Mouse (Mus musculus): Measurements from ENCODE around the gene Mamdc2. TPM values are rescaled to one million over a fixed set of nuclear protein-coding genes. Genes with fewer than 3 reads are reported as not detected.

The Mamdc2 gene
- polyA plus RNA-seq, 1 experiment from 2014 or later: 2.7 TPM

GRCm38 (mm10) chr19:23317295-23317988 lies 130.8 kb downstream of the Mamdc2 start:
- whole genome bisulfite sequencing: 68% methylated on average over 5 of the region's 5 CpGs
- TF ChIP-seq CTCF (IDR thresholded peaks at IDR 0.05; ENCODE audit: low read depth): no peak
- Histone ChIP-seq H3K4me3 (replicated peaks; ENCODE audit: low read depth, low read length) (no peak overlapping the region), H3K9ac (ENCODE audit: low read depth, low read length) (no peak overlapping the region), H3K4me2 (ENCODE audit: low read length) (no peak overlapping the region), H3K4me1 (replicated peaks; ENCODE audit: insufficient read depth, low read length) (no peaks in the 10 kb centered on the region), H3K9me3 (replicated peaks; ENCODE audit: low read length) (no peaks in the 10 kb centered on the region), H3K36me3 (ENCODE audit: insufficient read depth, low read length) (no peaks in the 10 kb centered on the region), H3K27ac (no peak overlapping the region), H3K27me3 (ENCODE audit: insufficient read depth, low read length) (no peaks in the 10 kb centered on the region)
- DNase-seq (ENCODE audit: low spot score): no peak
- ATAC-seq (replicated peaks; ENCODE audit: low FRiP score, low read depth): no peak

DNA sequence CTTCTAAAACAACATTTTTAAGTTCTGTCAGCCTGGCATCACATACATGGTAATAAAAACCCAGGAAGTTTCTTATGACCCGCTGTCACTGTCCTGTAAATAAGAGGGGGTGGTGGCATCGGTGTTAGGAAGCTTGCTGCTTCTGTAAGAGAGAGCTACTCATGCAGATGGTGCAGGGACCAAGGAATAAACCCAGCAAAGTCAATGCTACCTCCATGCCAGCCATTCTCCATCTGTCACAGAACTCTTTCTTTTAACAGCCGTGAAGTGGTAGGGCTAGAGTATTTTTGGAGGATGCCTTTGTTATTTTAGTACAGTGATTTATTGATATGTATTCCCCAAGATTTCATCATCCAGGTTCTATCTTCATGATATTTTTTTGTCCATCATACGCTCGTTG lies 131.4 kb downstream of the Mamdc2 start:
- DNase-seq (ENCODE audit: low spot score): no peak
- Histone ChIP-seq H3K9ac (ENCODE audit: low read depth, low read length) (no peak overlapping the region), H3K36me3 (ENCODE audit: insufficient read depth, low read length) (no peaks in the 10 kb centered on the region), H3K4me1 (replicated peaks; ENCODE audit: insufficient read depth, low read length) (no peaks in the 10 kb centered on the region), H3K4me2 (ENCODE audit: low read length) (no peak overlapping the region), H3K9me3 (replicated peaks; ENCODE audit: low read length) (no peaks in the 10 kb centered on the region), H3K4me3 (replicated peaks; ENCODE audit: low read depth, low read length) (no peak overlapping the region), H3K27me3 (ENCODE audit: insufficient read depth, low read length) (no peaks in the 10 kb centered on the region), H3K27ac (no peak overlapping the region)
- no peak for TF ChIP-seq CTCF (IDR thresholded peaks at IDR 0.05; ENCODE audit: low read depth)
- no peak for ATAC-seq (replicated peaks; ENCODE audit: low FRiP score, low read depth)
- 70% methylated on average over 5 of the region's 5 CpGs for WGBS

DNA sequence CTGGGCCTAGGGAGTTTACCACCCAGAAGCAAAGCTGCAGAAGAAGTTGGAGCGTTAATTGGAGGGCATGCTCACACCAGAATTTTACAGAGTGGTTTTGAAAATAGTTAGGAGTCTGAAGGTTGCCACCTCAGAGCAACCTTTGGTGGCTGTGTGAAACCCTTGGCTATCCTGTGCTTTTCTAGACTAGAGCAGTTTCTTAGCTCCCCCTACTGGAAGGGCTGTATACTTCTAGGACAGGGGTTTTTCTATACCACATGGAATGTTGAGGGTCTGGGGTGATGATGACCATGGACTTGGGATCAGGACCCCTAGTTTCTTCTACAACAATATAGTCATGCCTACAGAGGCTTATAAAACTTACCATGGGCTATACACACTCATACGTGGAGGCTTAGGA lies 138.3 kb downstream of the Mamdc2 start:
- no peak overlapping the region for H3K4me2 ChIP-seq (ENCODE audit: low read length)
- peak; percentile 37; the same call in 1 of the 2 replicates for TF ChIP-seq CTCF (IDR thresholded peaks at IDR 0.05; ENCODE audit: low read depth)
- no peak overlapping the region for H3K27ac ChIP-seq

DNA sequence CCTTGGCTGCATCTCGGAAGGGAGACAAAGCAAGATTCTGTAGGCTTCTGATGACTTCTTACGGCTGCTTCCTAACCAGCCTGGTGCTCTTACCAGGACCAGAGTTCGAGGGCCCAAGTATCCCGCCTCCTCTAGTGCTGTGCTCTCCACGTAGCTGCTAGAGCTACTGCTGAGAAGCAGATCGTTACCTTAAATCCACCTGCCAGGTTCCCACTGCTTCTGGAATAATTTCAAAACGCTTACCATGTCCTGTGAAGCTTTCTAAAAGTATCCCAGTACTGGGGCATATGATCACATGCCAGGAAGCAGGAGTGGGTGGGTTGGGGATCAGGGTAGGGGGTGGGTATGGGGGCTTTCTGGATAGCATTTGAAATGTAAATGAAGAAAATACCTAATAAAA lies 141.6 kb downstream of the Mamdc2 start:
- Histone ChIP-seq H3K27me3 (ENCODE audit: insufficient read depth, low read length) (no peaks in the 10 kb centered on the region), H3K4me1 (replicated peaks; ENCODE audit: insufficient read depth, low read length) (no peaks in the 10 kb centered on the region), H3K4me3 (replicated peaks; ENCODE audit: low read depth, low read length) (no peak overlapping the region), H3K36me3 (ENCODE audit: insufficient read depth, low read length) (no peaks in the 10 kb centered on the region), H3K9me3 (replicated peaks; ENCODE audit: low read length) (no peaks in the 10 kb centered on the region), H3K9ac (ENCODE audit: low read depth, low read length) (no peak overlapping the region), H3K27ac (no peak overlapping the region), H3K4me2 (ENCODE audit: low read length) (no peak overlapping the region)
- TF ChIP-seq CTCF (IDR thresholded peaks at IDR 0.05; ENCODE audit: low read depth): no peak
- ATAC-seq (replicated peaks; ENCODE audit: low FRiP score, low read depth) (no peak), DNase-seq (ENCODE audit: low spot score) (no peak)
- 86% methylated on average over 7 of the region's 7 CpGs for WGBS

More for the DNA sequence above, 138.3 kb downstream of the Mamdc2 start:
- ATAC-seq (replicated peaks; ENCODE audit: low FRiP score, low read depth) (no peak), DNase-seq (ENCODE audit: low spot score) (no peak)
- Histone ChIP-seq H3K36me3 (ENCODE audit: insufficient read depth, low read length) (no peaks in the 10 kb centered on the region), H3K4me1 (replicated peaks; ENCODE audit: insufficient read depth, low read length) (no peaks in the 10 kb centered on the region), H3K9ac (ENCODE audit: low read depth, low read length) (no peak overlapping the region), H3K9me3 (replicated peaks; ENCODE audit: low read length) (no peaks in the 10 kb centered on the region), H3K27me3 (ENCODE audit: insufficient read depth, low read length) (no peaks in the 10 kb centered on the region), H3K4me3 (replicated peaks; ENCODE audit: low read depth, low read length) (no peak overlapping the region)
- 81% methylated on average over 2 of the region's 2 CpGs for WGBS

DNA sequence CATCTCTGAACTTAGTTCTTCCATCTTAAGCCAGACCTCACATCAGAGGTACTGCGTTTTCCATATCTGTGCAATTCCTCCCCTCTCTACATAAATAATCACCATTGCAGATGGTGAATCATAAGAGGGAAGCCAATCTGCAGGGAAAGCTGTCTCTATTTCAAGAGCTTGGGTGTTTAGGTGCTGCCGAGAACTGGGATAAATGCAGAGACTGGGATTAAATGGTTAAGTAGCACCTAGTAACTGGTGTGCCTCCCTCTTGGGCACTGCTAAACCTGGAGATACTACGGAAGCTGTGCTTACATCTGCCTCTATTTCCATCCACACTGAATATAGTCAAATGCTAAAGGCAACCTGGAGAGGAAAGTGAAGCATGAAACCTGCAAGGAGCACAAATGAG lies 148.3 kb downstream of the Mamdc2 start:
- Histone ChIP-seq H3K36me3 (ENCODE audit: insufficient read depth, low read length) (no peaks in the 10 kb centered on the region), H3K4me2 (ENCODE audit: low read length) (no peak overlapping the region), H3K27me3 (ENCODE audit: insufficient read depth, low read length) (no peaks in the 10 kb centered on the region), H3K4me3 (replicated peaks; ENCODE audit: low read depth, low read length) (no peak overlapping the region), H3K9ac (ENCODE audit: low read depth, low read length) (no peak overlapping the region), H3K4me1 (replicated peaks; ENCODE audit: insufficient read depth, low read length) (no peaks in the 10 kb centered on the region), H3K27ac (no peak overlapping the region), H3K9me3 (replicated peaks; ENCODE audit: low read length) (no peaks in the 10 kb centered on the region)
- no peak for TF ChIP-seq CTCF (IDR thresholded peaks at IDR 0.05; ENCODE audit: low read depth)
- ATAC-seq (replicated peaks; ENCODE audit: low FRiP score, low read depth) (no peak), DNase-seq (ENCODE audit: low spot score) (no peak)
- WGBS: 85% methylated on average over 3 of the region's 3 CpGs

DNA sequence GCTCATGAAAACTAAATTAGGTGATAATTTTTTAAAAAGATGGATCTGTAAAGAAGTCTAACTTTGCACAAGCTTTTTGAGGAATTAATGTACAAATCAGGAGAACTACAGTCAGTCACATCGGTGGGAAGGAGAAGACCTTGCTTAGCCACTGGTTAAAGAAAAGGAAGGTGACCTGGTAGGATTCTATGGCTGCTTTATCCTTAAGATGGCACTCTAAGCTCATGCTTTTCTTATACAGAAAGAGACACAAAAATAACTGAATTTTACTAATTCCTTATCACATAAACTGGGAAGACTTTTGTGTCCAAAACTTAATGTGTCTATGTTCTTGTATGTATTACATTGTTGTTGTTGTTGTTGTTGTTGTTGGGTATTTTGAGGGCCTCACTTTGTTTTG lies 149.3 kb downstream of the Mamdc2 start:
- no peak for ATAC-seq (replicated peaks; ENCODE audit: low FRiP score, low read depth)
- no peak overlapping the region for H3K4me2 ChIP-seq (ENCODE audit: low read length)
- H3K9ac ChIP-seq (ENCODE audit: low read depth, low read length): no peak overlapping the region
- DNase-seq (ENCODE audit: low spot score): peak; percentile 16
- 83% methylated on average over 1 of the region's 1 CpGs for WGBS
- TF ChIP-seq CTCF (IDR thresholded peaks at IDR 0.05; ENCODE audit: low read depth): peak; percentile 51
- no peak overlapping the region for H3K27ac ChIP-seq
- no peak overlapping the region for H3K4me3 ChIP-seq (replicated peaks; ENCODE audit: low read depth, low read length)
- no peaks in the 10 kb centered on the region for H3K4me1 ChIP-seq (replicated peaks; ENCODE audit: insufficient read depth, low read length)
- no peaks in the 10 kb centered on the region for H3K9me3 ChIP-seq (replicated peaks; ENCODE audit: low read length)
- no peaks in the 10 kb centered on the region for H3K36me3 ChIP-seq (ENCODE audit: insufficient read depth, low read length)
- no peaks in the 10 kb centered on the region for H3K27me3 ChIP-seq (ENCODE audit: insufficient read depth, low read length)

DNA sequence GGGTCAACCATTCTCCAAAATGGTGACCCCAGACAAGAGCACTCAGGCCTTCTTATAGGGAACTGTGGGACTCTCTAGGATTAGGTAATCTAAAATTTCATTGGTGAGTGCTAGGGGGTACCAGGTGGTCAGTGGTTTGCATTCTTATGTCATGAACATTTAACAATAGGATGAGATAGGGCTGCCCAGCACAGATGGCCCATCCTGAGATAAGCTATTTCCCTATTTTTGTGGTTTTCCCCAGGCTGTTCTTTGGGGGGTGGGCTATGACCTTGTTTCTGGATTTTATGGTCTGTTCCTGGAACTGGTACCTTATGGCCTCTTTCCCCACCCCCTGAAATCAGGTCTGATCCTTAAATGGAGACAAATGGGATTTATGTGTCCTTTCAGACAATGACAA lies 151.1 kb downstream of the Mamdc2 start:
- no peak for TF ChIP-seq CTCF (IDR thresholded peaks at IDR 0.05; ENCODE audit: low read depth)
- DNase-seq (ENCODE audit: low spot score) (no peak), ATAC-seq (replicated peaks; ENCODE audit: low FRiP score, low read depth) (no peak)
- H3K9ac ChIP-seq (ENCODE audit: low read depth, low read length): no peak overlapping the region
- no peaks in the 10 kb centered on the region for H3K36me3 ChIP-seq (ENCODE audit: insufficient read depth, low read length)
- no peaks in the 10 kb centered on the region for H3K27me3 ChIP-seq (ENCODE audit: insufficient read depth, low read length)
- H3K4me2 ChIP-seq (ENCODE audit: low read length): no peak overlapping the region
- no peak overlapping the region for H3K27ac ChIP-seq
- H3K4me3 ChIP-seq (replicated peaks; ENCODE audit: low read depth, low read length): no peak overlapping the region
- H3K9me3 ChIP-seq (replicated peaks; ENCODE audit: low read length): no peaks in the 10 kb centered on the region
- H3K4me1 ChIP-seq (replicated peaks; ENCODE audit: insufficient read depth, low read length): no peaks in the 10 kb centered on the region

Measured in kidney, postnatal 0 days (tissue).